ENCODE assay signal across 33 mouse cellular contexts in the genomic region with DNA sequence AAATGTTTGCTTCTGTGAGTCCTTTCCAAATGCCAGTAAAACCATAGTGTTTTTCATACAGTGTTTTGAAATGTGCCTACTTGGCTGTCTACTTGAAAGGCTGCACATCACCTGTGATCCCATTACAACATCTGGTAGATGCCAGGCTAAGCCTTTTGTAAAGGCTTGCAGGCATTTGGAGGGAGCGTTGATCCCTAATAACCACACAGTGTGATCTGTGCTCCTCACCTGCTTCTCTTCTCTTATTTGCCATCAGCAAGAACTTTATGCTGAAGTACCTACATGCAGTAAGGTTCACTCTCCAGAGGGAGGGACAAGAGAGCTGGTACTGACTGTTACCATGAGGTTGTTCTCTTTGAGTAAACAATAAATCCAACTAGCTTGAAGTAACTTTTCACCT.
"Had no signal": no experiment of that assay in that cellular context is flagged by ENCODE, and none has a peak within 500 bp of the region (broad histone marks: within the 10 kb centered on the region; RNA-seq: fewer than 3 reads in every experiment).

No protein-coding gene starts in this region.

- H3K4me1 ChIP-seq: heart, embryonic 10.5 days; heart, embryonic 12.5 days; heart, embryonic 15.5 days; hindbrain, embryonic 10.5 days; hindbrain, embryonic 12.5 days; hindbrain, embryonic 13.5 days; hindbrain, embryonic 15.5 days; kidney, embryonic 15.5 days had no signal

- H3K27ac ChIP-seq: heart, embryonic 10.5 days; heart, embryonic 13.5 days; heart, embryonic 15.5 days; hindbrain, embryonic 10.5 days; hindbrain, embryonic 12.5 days; hindbrain, embryonic 13.5 days; hindbrain, embryonic 14.5 days; hindbrain, embryonic 15.5 days; hindbrain, postnatal 0 days; kidney, embryonic 15.5 days; kidney, postnatal 0 days; left cerebral cortex, adult 2 months had no signal

- H3K36me3 ChIP-seq: heart, embryonic 10.5 days; heart, embryonic 12.5 days; heart, embryonic 13.5 days; heart, embryonic 15.5 days; hindbrain, embryonic 10.5 days; hindbrain, embryonic 12.5 days; hindbrain, embryonic 13.5 days; hindbrain, embryonic 15.5 days; kidney, embryonic 15.5 days had no signal

- H3K4me3 ChIP-seq: heart, embryonic 10.5 days; heart, embryonic 12.5 days; heart, embryonic 13.5 days; heart, embryonic 15.5 days; hindbrain, embryonic 10.5 days; hindbrain, embryonic 12.5 days; hindbrain, embryonic 13.5 days; hindbrain, embryonic 15.5 days; kidney, embryonic 15.5 days; left cerebral cortex, adult 2 months had no signal

- ATAC-seq: hindbrain, embryonic 16.5 days; hindbrain, postnatal 0 days; inflammation-experienced regulatory T-cells, adult 6 months; intestine, embryonic 16.5 days had no signal

- H3K9me3 ChIP-seq: heart, embryonic 10.5 days; heart, embryonic 12.5 days; heart, embryonic 13.5 days; heart, embryonic 15.5 days; hindbrain, embryonic 10.5 days; hindbrain, embryonic 12.5 days; hindbrain, embryonic 13.5 days; hindbrain, embryonic 15.5 days; kidney, embryonic 15.5 days had no signal

- DNase-seq: heart, postnatal 10 days; heart, postnatal 14 days; heart, postnatal 36 days; heart, postnatal 4 days; kidney, adult 11 months; kidney, adult 18-20 months; kidney, adult 2 months; kidney, adult 8-10 months; kidney, adult 9 months; kidney, postnatal 10 days; kidney, postnatal 14 days; kidney, postnatal 25 days; kidney, postnatal 36 days; kidney, postnatal 4 days; layer of hippocampus, adult 9-11 months; layer of hippocampus, postnatal 36 days had no signal

- H3K4me2 ChIP-seq: heart, embryonic 11.5 days; heart, embryonic 12.5 days; heart, embryonic 13.5 days; heart, embryonic 15.5 days; hindbrain, embryonic 12.5 days; hindbrain, embryonic 13.5 days; hindbrain, embryonic 14.5 days; hindbrain, embryonic 15.5 days; kidney, embryonic 15.5 days had no signal

- H3K27me3 ChIP-seq: heart, embryonic 12.5 days; heart, embryonic 13.5 days; heart, embryonic 15.5 days; hindbrain, embryonic 12.5 days; hindbrain, embryonic 13.5 days; hindbrain, embryonic 15.5 days; kidney, embryonic 15.5 days had no signal

- H3K9ac ChIP-seq: heart, embryonic 12.5 days; heart, embryonic 13.5 days; heart, embryonic 15.5 days; hindbrain, embryonic 12.5 days; hindbrain, embryonic 13.5 days; hindbrain, embryonic 14.5 days; hindbrain, embryonic 15.5 days; kidney, embryonic 15.5 days had no signal
